Mouse (Mus musculus): Measurements from ENCODE around the gene Tubb2b. TPM values are rescaled to one million over a fixed set of nuclear protein-coding genes. Genes with fewer than 3 reads are reported as not detected.

Gene Tubb2b
- total RNA-seq, 2 experiments from 2014 or later: 153 to 177 TPM

DNA sequence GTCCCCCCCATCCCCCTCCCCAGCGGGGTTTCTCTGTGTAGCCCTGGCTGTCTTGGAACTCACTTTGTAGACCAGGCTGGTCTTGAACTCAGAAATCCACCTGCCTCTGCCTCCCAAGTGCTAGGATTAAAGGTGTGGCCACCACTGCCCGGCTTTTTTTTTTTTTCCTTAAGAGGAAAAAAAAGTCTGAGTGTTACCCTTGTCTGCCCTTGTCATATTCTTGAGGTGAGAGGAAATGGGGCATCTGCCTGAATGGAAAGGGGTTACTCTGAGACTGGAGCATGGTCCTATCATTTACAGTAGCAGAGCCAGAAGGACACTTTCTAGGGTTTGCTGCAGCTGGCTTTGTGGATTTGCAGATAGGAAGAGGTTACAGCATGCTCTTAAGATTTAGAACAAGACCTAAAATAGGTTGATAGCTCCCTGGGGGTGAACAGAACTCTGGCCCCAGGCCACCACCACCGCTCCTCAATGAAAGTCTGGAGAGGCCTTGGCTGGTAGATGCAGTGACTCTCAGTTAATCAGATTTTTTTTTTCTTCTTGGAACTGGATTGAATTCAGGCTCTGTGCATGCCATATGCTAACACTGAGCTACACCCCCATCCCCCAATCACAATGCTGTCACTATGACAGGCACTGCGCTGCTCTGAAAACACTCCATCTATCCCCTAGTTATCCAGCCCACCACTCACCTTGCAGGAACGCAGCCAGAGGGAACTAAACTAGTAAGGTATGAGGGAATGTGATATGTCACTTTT, 23.2 kb upstream of the Tubb2b start:
- TF ChIP-seq CTCF (IDR thresholded peaks at IDR 0.05): no peak
- intact Hi-C loops (cut with DNase I): loop anchor here (2.0 kb wide), 1 partner anchor 75 kb away; the partner anchor contains the start of gene Tubb2a
- no peak for DNase-seq (ENCODE audit: extremely low spot score in 1 of 2, low spot score in 2 of 2)
- no peak overlapping the region for H3K4me3 ChIP-seq
- no peak overlapping the region for H3K27ac ChIP-seq

GRCm38 (mm10) chr13:34152695-34153094, 22.4 kb upstream of the Tubb2b start:
- Histone ChIP-seq H3K4me3 (no peak overlapping the region), H3K27ac (no peak overlapping the region)
- TF ChIP-seq CTCF (IDR thresholded peaks at IDR 0.05): no peak
- intact Hi-C loops (cut with DNase I): no loop called here
- no peak for DNase-seq (ENCODE audit: extremely low spot score in 1 of 2, low spot score in 2 of 2)

DNA sequence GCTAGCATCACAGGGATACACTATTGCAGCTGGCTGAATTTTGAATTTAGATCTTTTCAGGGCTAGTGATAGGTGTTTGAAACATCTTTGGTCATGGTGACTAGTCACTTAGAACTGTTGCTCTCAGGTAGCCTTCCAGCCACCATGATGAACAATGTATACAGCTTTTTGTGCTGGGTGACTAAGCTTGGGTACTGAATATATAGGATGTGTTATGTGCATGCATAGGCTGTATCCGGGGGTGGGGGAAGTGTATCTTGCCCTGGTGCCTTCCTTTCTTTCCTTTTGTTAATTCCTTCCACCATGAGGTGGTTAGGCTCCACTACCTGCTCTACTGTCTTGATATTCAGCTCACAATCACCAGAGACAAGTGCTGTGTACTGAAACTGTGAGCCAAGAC, 21.2 kb upstream of the Tubb2b start:
- intact Hi-C loops (cut with DNase I): no loop called here
- H3K27ac ChIP-seq: no peak overlapping the region
- no peak for TF ChIP-seq CTCF (IDR thresholded peaks at IDR 0.05)
- H3K4me3 ChIP-seq: no peak overlapping the region
- DNase-seq (ENCODE audit: extremely low spot score in 1 of 2, low spot score in 2 of 2): peak in 1 of 2 experiments; percentile 6

GRCm38 (mm10) chr13:34150271-34151027, 20.2 kb upstream of the Tubb2b start:
- Histone ChIP-seq H3K27ac (peak overlapping the region; percentile 81), H3K4me3 (peak overlapping the region; percentile 18; the same call in 1 of the 2 replicates)
- no peak for TF ChIP-seq CTCF (IDR thresholded peaks at IDR 0.05)
- DNase-seq (ENCODE audit: extremely low spot score in 1 of 2, low spot score in 2 of 2): peak; percentile 54 to 56
- intact Hi-C loops (cut with DNase I): no loop called here

- peak overlapping the region; percentile 81 for H3K27ac ChIP-seq
- intact Hi-C loops (cut with DNase I): loop anchor here (2.0 kb wide), 2 partner anchors 15 to 53 kb away; no protein-coding TSS in a partner anchor
Measured at GRCm38 (mm10) chr13:34149463-34150176, 19.4 kb upstream of the Tubb2b start.

GRCm38 (mm10) chr13:34148767-34149392, 18.6 kb upstream of the Tubb2b start:
- intact Hi-C loops (cut with DNase I): loop anchor here (2.0 kb wide), 2 partner anchors 14 to 52 kb away; no protein-coding TSS in a partner anchor
- H3K4me3 ChIP-seq: peak overlapping the region; percentile 53
- peak overlapping the region; percentile 81 for H3K27ac ChIP-seq
- peak; percentile 62 to 74 for DNase-seq (ENCODE audit: extremely low spot score in 1 of 2, low spot score in 2 of 2)
- TF ChIP-seq CTCF (IDR thresholded peaks at IDR 0.05): no peak; the same call in 1 of the 2 replicates

More at GRCm38 (mm10) chr13:34149463-34150176, 19.4 kb upstream of the Tubb2b start:
- peak overlapping the region; percentile 53 for H3K4me3 ChIP-seq
- no peak for TF ChIP-seq CTCF (IDR thresholded peaks at IDR 0.05)
- DNase-seq (ENCODE audit: extremely low spot score in 1 of 2, low spot score in 2 of 2): no peak

DNA sequence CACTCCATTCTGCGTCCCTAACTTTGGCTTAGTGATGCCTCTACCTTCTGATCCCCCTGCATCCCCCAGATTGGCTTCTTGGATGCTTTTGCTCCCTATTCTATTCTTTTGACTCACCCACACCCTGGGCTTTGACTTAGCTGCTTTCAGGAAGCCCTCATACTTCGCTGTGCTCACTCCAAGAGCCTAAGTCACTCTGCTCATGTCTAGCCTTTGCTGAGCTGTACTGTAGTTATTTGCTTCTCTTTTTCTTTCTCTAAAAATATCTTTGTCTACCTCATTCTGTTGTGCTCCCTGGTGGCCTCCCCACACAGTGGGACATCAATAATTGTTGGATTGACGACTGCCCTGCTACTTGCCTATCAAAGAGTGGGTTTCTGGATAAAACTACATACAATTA, 17.9 kb upstream of the Tubb2b start:
- peak overlapping the region; percentile 53 for H3K4me3 ChIP-seq
- peak in 1 of 2 experiments; percentile 10 for DNase-seq (ENCODE audit: extremely low spot score in 1 of 2, low spot score in 2 of 2)
- no peak for TF ChIP-seq CTCF (IDR thresholded peaks at IDR 0.05)
- intact Hi-C loops (cut with DNase I): loop anchor here (2.0 kb wide), 2 partner anchors 13 to 51 kb away; no protein-coding TSS in a partner anchor
- peak overlapping the region; percentile 81 for H3K27ac ChIP-seq

DNA sequence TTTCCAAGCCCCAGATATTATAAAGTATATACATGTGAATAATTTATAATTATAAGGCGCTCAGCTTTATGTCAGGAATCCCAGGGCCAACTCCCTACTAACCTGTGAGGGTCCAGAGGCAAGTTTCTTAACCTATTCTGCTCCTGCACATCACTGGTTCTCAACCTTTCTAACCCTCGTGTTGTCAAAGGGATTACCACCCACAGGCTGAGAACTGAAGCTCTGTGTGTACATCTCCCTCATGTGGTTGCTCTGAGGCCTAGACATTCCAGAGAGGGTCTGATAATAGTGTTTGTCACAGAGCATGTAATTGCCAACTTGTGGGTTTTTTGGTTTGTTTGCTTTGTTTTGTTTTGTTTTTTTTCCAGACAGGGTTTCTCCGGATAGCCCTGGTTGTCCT, 16.6 kb upstream of the Tubb2b start:
- Histone ChIP-seq H3K27ac (no peak overlapping the region), H3K4me3 (no peak overlapping the region)
- intact Hi-C loops (cut with DNase I): no loop called here
- peak; percentile 21 for TF ChIP-seq CTCF (IDR thresholded peaks at IDR 0.05)
- peak in 1 of 2 experiments; percentile 3 for DNase-seq (ENCODE audit: extremely low spot score in 1 of 2, low spot score in 2 of 2)

- Histone ChIP-seq H3K4me3 (no peak overlapping the region), H3K27ac (no peak overlapping the region)
- no peak for TF ChIP-seq CTCF (IDR thresholded peaks at IDR 0.05)
- DNase-seq (ENCODE audit: extremely low spot score in 1 of 2, low spot score in 2 of 2): peak in 1 of 2 experiments; percentile 4
- intact Hi-C loops (cut with DNase I): no loop called here
Measured at GRCm38 (mm10) chr13:34143389-34143788, 13.1 kb upstream of the Tubb2b start.

DNA sequence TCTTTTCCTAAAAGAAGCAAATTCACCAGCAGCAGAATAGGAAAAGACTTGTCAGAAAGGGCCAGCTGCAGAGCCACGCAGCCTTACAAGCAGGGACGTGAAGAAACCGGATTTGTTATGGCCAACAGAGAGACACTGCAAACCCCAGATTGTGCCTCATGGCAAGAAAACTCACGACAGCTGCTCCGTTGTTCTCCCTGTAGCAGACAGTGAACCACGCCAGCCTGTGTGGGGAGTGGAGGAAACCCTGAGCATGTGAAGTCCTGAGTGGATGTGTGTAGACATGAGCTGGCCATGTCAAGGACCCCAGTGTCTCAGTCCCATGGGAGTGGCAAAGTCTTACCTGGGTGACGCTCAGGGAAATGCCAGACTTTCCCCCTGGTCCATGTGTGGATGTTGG, 6.3 kb upstream of the Tubb2b start:
- no peak for TF ChIP-seq CTCF (IDR thresholded peaks at IDR 0.05)
- no peak overlapping the region for H3K4me3 ChIP-seq
- DNase-seq (ENCODE audit: extremely low spot score in 1 of 2, low spot score in 2 of 2): peak in 1 of 2 experiments; percentile 47
- peak overlapping the region; percentile 15; the same call in 1 of the 2 replicates for H3K27ac ChIP-seq
- intact Hi-C loops (cut with DNase I): no loop called here

DNA sequence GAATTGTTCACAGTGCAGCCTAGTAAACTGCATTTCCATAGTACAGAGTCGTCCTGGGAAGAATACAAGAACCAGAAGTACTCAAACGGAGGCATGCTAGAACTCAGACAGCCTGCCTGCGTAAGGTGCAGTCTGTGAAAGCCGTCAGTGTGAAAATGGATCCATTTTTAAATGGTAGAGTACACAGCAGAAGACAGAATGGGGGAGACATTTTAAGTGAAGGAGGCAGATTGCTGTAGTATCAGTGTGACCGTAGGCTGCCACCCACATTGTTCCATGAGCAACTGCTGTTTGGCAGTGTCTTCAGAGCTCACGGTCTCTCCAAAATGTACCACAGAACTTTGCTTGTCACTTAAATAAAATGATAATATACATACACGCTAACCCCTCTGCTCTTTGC, 4.0 kb upstream of the Tubb2b start:
- intact Hi-C loops (cut with DNase I): loop anchor here (2.0 kb wide), 1 partner anchor 15 kb away; no protein-coding TSS in a partner anchor
- peak in 1 of 2 experiments; percentile 52 for DNase-seq (ENCODE audit: extremely low spot score in 1 of 2, low spot score in 2 of 2)
- no peak for TF ChIP-seq CTCF (IDR thresholded peaks at IDR 0.05)
- Histone ChIP-seq H3K4me3 (no peak overlapping the region), H3K27ac (no peak overlapping the region)

All from left cerebral cortex, adult 2 months (tissue).